Mouse (Mus musculus) cerebellum, postnatal 36 days (tissue): Measurements from ENCODE around the gene Foxj2.

Source experiments
- DNase-seq, 2 experiments: peaks; one replicate each; pipeline ENCODE4 v3.0.0; 2021 to 2022; ENCODE audit warnings: mixed read lengths in 2 of 2

The Foxj2 gene

DNA sequence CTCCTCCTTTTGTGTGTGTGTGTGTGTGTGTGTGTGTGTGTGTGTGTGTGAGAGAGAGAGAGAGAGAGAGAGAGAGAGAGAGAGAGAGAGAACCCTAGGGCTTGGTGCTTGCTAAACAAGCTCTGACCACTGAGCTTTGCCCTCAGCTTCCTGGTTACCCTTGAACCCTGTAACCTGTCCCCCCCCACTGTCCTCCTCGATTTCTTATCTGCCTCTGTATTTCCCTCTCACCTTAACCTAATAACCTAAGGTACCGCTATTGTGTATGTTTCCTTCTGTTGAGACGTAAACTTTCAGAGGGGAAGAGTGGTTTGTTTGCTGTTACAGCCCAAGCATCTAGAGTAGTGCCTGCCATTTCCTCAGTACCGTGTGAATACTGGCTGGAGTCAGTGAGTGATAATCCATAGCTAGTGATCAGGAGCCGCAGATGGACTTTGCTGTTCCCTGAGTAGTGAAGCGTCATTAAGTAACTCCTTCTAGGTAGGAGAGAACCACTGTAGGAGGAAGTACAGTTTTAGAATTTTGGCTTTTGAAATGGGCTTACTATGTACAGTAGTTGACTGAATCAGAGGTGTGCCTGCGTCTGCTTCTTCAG lies 59.5 kb downstream of the Foxj2 start:
- no peak for DNase-seq

DNA sequence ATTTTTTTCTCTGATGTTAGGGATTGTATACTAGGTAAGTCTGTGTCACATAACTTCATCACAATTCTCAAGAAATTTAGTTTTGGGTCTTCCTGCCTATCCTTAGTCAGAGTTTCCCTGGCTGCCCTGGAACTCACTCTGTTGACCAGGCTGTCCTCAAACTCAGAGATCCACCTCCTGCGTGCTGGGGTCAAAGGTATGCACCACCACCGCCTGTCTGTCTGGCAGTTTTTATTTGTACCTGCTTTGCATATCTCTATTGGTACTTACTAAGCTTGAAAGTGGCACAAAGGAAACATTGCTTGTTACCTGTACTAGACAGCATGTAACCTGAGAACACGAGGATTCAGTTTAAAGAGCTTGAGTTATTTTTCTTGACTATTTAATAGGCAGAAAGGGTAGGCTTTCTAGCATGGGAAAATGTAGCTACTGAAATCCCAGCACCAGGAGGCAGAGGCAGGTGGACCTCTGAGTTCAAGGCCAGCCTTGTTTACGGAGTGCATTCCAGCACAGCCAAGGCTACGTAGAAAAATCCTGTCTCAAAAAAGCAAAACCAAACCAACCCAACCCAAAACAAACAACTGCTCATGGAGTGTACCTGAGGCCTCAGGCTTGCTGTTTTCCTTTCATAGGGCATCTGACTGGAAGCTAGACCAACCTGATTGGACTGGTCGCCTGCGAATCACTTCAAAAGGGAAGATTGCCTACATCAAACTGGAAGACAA lies 60.2 kb downstream of the Foxj2 start:
- no peak for DNase-seq

DNA sequence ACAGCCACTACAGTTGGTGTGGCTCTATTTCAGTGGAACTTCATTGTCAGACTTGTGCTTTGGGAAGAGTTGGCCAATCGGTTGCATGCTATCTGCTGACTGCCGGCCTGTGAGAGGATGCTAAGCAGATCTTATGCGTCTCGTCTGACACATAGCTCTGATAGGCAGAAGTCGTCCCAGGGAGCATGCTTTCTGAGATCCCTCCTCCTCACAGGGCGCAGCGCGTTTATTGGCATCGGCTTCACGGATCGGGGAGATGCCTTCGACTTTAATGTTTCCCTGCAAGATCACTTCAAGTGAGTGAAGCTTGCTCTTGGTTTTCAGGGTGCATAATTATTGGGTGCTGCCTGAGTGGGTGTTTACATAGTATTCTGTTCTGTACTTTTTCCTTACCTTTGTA lies 61.6 kb downstream of the Foxj2 start:
- DNase-seq, result no peak

GRCm38 (mm10) chr6:122883603-122884002 lies 63.9 kb downstream of the Foxj2 start:
- DNase-seq, result no peak

DNA sequence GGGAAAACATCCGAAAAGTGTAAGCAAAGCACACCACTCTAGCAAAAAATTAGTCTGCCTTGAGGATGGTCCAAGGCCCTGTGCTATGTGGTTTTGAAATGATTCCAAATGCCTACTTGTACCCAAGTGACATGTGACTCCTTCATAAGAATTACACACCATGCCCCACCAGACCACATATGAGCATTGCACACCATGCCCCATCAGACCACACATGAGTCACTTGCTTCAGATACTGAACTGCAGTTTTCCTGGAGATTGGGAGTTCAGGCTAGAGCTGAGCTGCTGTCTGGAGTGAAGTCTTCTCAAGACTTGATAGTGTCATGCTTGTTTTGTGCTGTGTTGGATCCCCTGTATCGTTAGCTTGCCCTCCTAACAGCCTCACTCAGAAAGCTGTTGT lies 69.9 kb downstream of the Foxj2 start:
- DNase-seq, result no peak

GRCm38 (mm10) chr6:122892442-122893049 lies 72.8 kb downstream of the Foxj2 start:
- peak; percentile 51 to 54 for DNase-seq
